Mouse (Mus musculus): ENCODE measurements around the gene Skint9. TPM values are rescaled to one million over a fixed set of nuclear protein-coding genes. Genes with fewer than 3 reads are reported as not detected.
"Not testable (repeated sequence)": the region's sequence is repeated elsewhere in the genome, so short reads cannot be mapped to it uniquely, and the experiment has no call there.

Skint9 gene
- not detected in 2 replicates for polyA plus RNA-seq (2015; fragmentation: Nextera tagmentation; extraction: Ambion mirVana)

DNA sequence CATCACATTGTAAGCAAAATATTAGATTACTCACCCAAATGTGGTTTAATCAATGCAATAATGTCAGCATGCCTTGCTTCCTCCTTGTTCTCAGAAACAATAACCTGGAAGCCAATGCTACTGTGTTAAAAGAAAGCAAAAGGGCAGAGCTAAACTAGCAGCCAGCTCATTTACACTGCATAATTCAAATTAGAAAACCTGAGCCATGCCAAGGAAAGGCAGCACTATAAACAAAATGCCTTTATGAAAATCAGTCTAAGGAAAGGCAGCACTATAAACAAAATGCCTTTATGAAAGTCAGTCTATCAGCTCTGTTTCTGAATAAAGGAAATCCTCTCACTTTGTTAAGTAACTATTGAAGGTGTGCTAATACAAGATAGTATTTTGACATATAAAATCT is at the start of gene Skint9:
TSS of gene Skint9 (minus strand) at position 101 of the 400 bp plus-strand sequence.
- no peaks in the 10 kb centered on the region for H3K36me3 ChIP-seq (ENCODE audit: control insufficient read depth, insufficient read depth, low read length)
- H3K27ac ChIP-seq (ENCODE audit: low read depth, low read length), result no peak within 1 kb of the TSS
- no peaks in the 10 kb centered on the region for H3K27me3 ChIP-seq (replicated peaks; ENCODE audit: control insufficient read depth, insufficient read depth, low read length)
- no peak within 1 kb of the TSS for H3K9ac ChIP-seq (ENCODE audit: low read depth, low read length)
- H3K4me3 ChIP-seq (ENCODE audit: low read length), result no peak within 1 kb of the TSS
- no peaks in the 10 kb centered on the region for H3K4me1 ChIP-seq (ENCODE audit: control insufficient read depth, insufficient read depth, low read depth, low read length)
- peaks cover 17% of the 10 kb centered on the region for H3K9me3 ChIP-seq (ENCODE audit: control insufficient read depth, low read length)
- ATAC-seq, result no peak
- H3K4me2 ChIP-seq (ENCODE audit: low read length), result no peak within 1 kb of the TSS

GRCm38 (mm10) chr4:112432685-112433084 is 1.1 kb downstream of the Skint9 start:
- no peaks in the 10 kb centered on the region for H3K27me3 ChIP-seq (replicated peaks; ENCODE audit: control insufficient read depth, insufficient read depth, low read length)
- no peak for ATAC-seq
- WGBS, result 68% methylated on average over 1 of the region's 1 CpGs
- H3K27ac ChIP-seq (ENCODE audit: low read depth, low read length), result no peak overlapping the region
- H3K9me3 ChIP-seq (ENCODE audit: control insufficient read depth, low read length), result peaks cover 15% of the 10 kb centered on the region
- H3K4me2 ChIP-seq (ENCODE audit: low read length), result no peak overlapping the region
- no peak overlapping the region for H3K9ac ChIP-seq (ENCODE audit: low read depth, low read length)
- no peaks in the 10 kb centered on the region for H3K4me1 ChIP-seq (ENCODE audit: control insufficient read depth, insufficient read depth, low read depth, low read length)
- H3K4me3 ChIP-seq (ENCODE audit: low read length), result no peak overlapping the region
- no peaks in the 10 kb centered on the region for H3K36me3 ChIP-seq (ENCODE audit: control insufficient read depth, insufficient read depth, low read length)

DNA sequence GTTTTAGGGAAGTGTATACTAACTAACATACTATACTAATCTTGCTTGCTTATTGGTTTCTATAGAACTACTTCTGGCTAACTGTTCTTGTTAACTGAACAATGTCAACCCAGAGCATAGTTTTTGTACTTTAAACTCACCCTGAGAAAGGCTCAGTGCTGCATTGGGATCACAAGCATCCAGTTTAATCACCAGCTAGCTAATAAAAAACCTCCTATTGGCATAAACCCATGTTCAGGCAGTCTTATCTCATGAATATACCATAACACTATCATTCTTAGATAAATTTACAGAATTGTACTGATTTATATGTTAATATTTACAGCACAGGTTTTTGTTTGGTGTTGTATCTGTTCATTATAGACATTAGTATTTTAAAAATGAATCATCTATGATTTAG is 1.6 kb downstream of the Skint9 start:
- Histone ChIP-seq H3K27me3 (replicated peaks; ENCODE audit: control insufficient read depth, insufficient read depth, low read length) (no peaks in the 10 kb centered on the region), H3K36me3 (ENCODE audit: control insufficient read depth, insufficient read depth, low read length) (no peaks in the 10 kb centered on the region), H3K4me2 (ENCODE audit: low read length) (no peak overlapping the region), H3K27ac (ENCODE audit: low read depth, low read length) (no peak overlapping the region), H3K9ac (ENCODE audit: low read depth, low read length) (no peak overlapping the region), H3K4me1 (ENCODE audit: control insufficient read depth, insufficient read depth, low read depth, low read length) (no peaks in the 10 kb centered on the region), H3K9me3 (ENCODE audit: control insufficient read depth, low read length) (peaks cover 10% of the 10 kb centered on the region), H3K4me3 (ENCODE audit: low read length) (no peak overlapping the region)
- ATAC-seq, result no peak

GRCm38 (mm10) chr4:112349111-112349510 is 84.7 kb downstream of the Skint9 start:
- 91% methylated on average over 10 of the region's 17 CpGs for WGBS
- H3K36me3 ChIP-seq (ENCODE audit: control insufficient read depth, insufficient read depth, low read length); ATAC-seq; H3K4me1 ChIP-seq (ENCODE audit: control insufficient read depth, insufficient read depth, low read depth, low read length); H3K27me3 ChIP-seq (replicated peaks; ENCODE audit: control insufficient read depth, insufficient read depth, low read length); H3K4me2 ChIP-seq (ENCODE audit: low read length); H3K4me3 ChIP-seq (ENCODE audit: low read length); H3K9me3 ChIP-seq (ENCODE audit: control insufficient read depth, low read length); H3K9ac ChIP-seq (ENCODE audit: low read depth, low read length); H3K27ac ChIP-seq (ENCODE audit: low read depth, low read length): not testable (repeated sequence)

Other genes starting within 250 kb of the Skint9 start
- gene Skint3, start 201.7 kb downstream of the Skint9 start, polyA plus RNA-seq (2015; fragmentation: Nextera tagmentation; extraction: Ambion mirVana), result not detected in 2 replicates
- not detected in 2 replicates for gene Skint2, start 123.2 kb upstream of the Skint9 start, polyA plus RNA-seq (2015; fragmentation: Nextera tagmentation; extraction: Ambion mirVana)